Mouse (Mus musculus): ENCODE measurements around the gene Atxn7l3.

Atxn7l3 gene

GRCm38 (mm10) chr11:102296491-102297472 is at the start of gene Atxn7l3:
Atxn7l3 (minus strand) TSS chr11:102296631.
- DNase-seq: peak; percentile 100

- no peak for DNase-seq
These were observed 48.0 kb upstream of the Atxn7l3 start for GRCm38 (mm10) chr11:102344458-102344857.

- DNase-seq: no peak
These were observed 46.3 kb upstream of the Atxn7l3 start for GRCm38 (mm10) chr11:102342742-102343141.

- DNase-seq: no peak
These were observed 44.7 kb upstream of the Atxn7l3 start for GRCm38 (mm10) chr11:102341101-102341500.

GRCm38 (mm10) chr11:102339624-102340023 is 43.2 kb upstream of the Atxn7l3 start:
- DNase-seq: peak; percentile 83

GRCm38 (mm10) chr11:102339195-102339594 is 42.8 kb upstream of the Atxn7l3 start:
- DNase-seq: peak; percentile 87

GRCm38 (mm10) chr11:102338561-102338960 is 42.1 kb upstream of the Atxn7l3 start:
- DNase-seq: peak; percentile 99

- no peak for DNase-seq
These were observed 41.5 kb upstream of the Atxn7l3 start for GRCm38 (mm10) chr11:102337921-102338320.

- peak; percentile 85 for DNase-seq
These were observed 39.8 kb upstream of the Atxn7l3 start for GRCm38 (mm10) chr11:102336191-102336590.

GRCm38 (mm10) chr11:102334973-102335700 is 38.7 kb upstream of the Atxn7l3 start:
- DNase-seq: peak; percentile 96

- no peak for DNase-seq
These were observed 37.6 kb upstream of the Atxn7l3 start for GRCm38 (mm10) chr11:102334010-102334409.

- no peak for DNase-seq
These were observed 36.6 kb upstream of the Atxn7l3 start for GRCm38 (mm10) chr11:102333061-102333460.

GRCm38 (mm10) chr11:102331806-102332205 is 35.4 kb upstream of the Atxn7l3 start:
- no peak for DNase-seq

- peak; percentile 49 for DNase-seq
These were observed 33.6 kb upstream of the Atxn7l3 start for GRCm38 (mm10) chr11:102330039-102330438.

GRCm38 (mm10) chr11:102329518-102329917 is 33.1 kb upstream of the Atxn7l3 start:
- no peak for DNase-seq

- DNase-seq: peak; percentile 87
These were observed 31.4 kb upstream of the Atxn7l3 start for GRCm38 (mm10) chr11:102327839-102328238.

- peak; percentile 90 for DNase-seq
These were observed 30.8 kb upstream of the Atxn7l3 start for GRCm38 (mm10) chr11:102327250-102327649.

GRCm38 (mm10) chr11:102323516-102323915 is 27.1 kb upstream of the Atxn7l3 start:
- peak; percentile 84 for DNase-seq

- peak; percentile 88 for DNase-seq
These were observed 25.5 kb upstream of the Atxn7l3 start for GRCm38 (mm10) chr11:102321931-102322330.

- DNase-seq: peak; percentile 99
These were observed 24.2 kb upstream of the Atxn7l3 start for GRCm38 (mm10) chr11:102320686-102321005.

- peak; percentile 99 for DNase-seq
These were observed 23.7 kb upstream of the Atxn7l3 start for GRCm38 (mm10) chr11:102319941-102320685.

- DNase-seq: peak; percentile 99
These were observed 23.0 kb upstream of the Atxn7l3 start, which contains the start of gene Ubtf for GRCm38 (mm10) chr11:102319410-102319792. Ubtf (minus strand) TSS chr11:102319742.

Data from heart, adult 11 months (tissue).